Mouse (Mus musculus) megakaryocyte, embryonic 14.5 days (primary cell): Measurements from ENCODE around the gene Whrn.

Experiments used
- FLI1 ChIP-seq: IDR thresholded peaks from 2 replicates; pipeline ENCODE4 v1.6.1; 2012; ENCODE audit warnings: low read length, inconsistent platforms, mixed read lengths
- GATA1 ChIP-seq: IDR thresholded peaks from 3 replicates; pipeline ENCODE4 v1.6.1; 2012; ENCODE audit warnings: mixed read lengths, low read length, inconsistent platforms, borderline replicate concordance

DNA sequence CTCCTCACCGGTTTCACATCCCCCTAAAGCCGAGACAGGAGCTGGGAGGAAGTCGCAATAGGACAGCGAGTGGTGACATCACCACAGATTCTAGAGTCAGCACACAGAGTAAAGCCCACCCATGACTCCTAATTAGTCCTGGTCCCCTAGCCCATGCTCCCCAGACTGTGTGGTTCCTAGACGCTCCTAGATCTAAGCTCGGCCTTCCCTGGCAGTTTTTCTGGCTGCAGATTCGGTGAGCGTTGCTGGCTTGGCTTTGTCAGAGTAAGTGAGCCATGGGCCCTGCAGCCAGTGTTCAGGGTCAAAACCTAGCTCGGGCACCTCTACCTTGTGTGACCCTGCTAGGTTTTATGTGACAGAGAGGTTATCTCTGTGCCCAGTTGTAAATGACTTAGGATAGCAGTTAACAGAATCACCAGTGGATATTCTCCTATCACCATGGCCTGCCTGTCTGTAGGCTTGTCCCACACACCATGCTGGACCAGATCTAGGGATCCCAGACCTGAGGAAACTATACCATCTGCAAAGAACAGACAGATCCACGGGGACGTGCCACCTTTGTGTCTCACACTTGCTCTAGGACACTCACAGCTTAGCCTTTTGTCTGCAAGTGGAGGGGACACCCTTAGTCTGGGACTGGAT lies 105.8 kb downstream of the Whrn start:
- TF ChIP-seq GATA1 = no peak
- TF ChIP-seq FLI1 = no peak
